Mouse (Mus musculus): ENCODE data around the gene Tmpo.

Tmpo gene

GRCm38 (mm10) chr10:91195091-91195490, 14.0 kb upstream of the Tmpo start:
- TF ChIP-seq GATA4 (IDR thresholded peaks at IDR 0.05; ENCODE audit: insufficient replicate concordance, low read length), result no peak

GRCm38 (mm10) chr10:91191851-91192250, 10.7 kb upstream of the Tmpo start:
- TF ChIP-seq GATA4 (IDR thresholded peaks at IDR 0.05; ENCODE audit: insufficient replicate concordance, low read length), result no peak

- TF ChIP-seq GATA4 (IDR thresholded peaks at IDR 0.05; ENCODE audit: insufficient replicate concordance, low read length), result no peak
These were observed 8.4 kb upstream of the Tmpo start for GRCm38 (mm10) chr10:91189476-91189875.

- TF ChIP-seq GATA4 (IDR thresholded peaks at IDR 0.05; ENCODE audit: insufficient replicate concordance, low read length), result no peak
These were observed 7.7 kb upstream of the Tmpo start for GRCm38 (mm10) chr10:91188684-91189287.

GRCm38 (mm10) chr10:91187872-91188271, 6.8 kb upstream of the Tmpo start:
- TF ChIP-seq GATA4 (IDR thresholded peaks at IDR 0.05; ENCODE audit: insufficient replicate concordance, low read length), result no peak

GRCm38 (mm10) chr10:91187349-91187748, 6.2 kb upstream of the Tmpo start:
- no peak for TF ChIP-seq GATA4 (IDR thresholded peaks at IDR 0.05; ENCODE audit: insufficient replicate concordance, low read length)

GRCm38 (mm10) chr10:91185721-91186120, 4.6 kb upstream of the Tmpo start:
- TF ChIP-seq GATA4 (IDR thresholded peaks at IDR 0.05; ENCODE audit: insufficient replicate concordance, low read length), result no peak

- TF ChIP-seq GATA4 (IDR thresholded peaks at IDR 0.05; ENCODE audit: insufficient replicate concordance, low read length), result no peak
These were observed 2.2 kb upstream of the Tmpo start for GRCm38 (mm10) chr10:91183316-91183715.

- TF ChIP-seq GATA4 (IDR thresholded peaks at IDR 0.05; ENCODE audit: insufficient replicate concordance, low read length), result no peak
These were observed 1.3 kb upstream of the Tmpo start for GRCm38 (mm10) chr10:91182291-91182990.

GRCm38 (mm10) chr10:91181461-91182288, 560 bp upstream of the Tmpo start:
- TF ChIP-seq GATA4 (IDR thresholded peaks at IDR 0.05; ENCODE audit: insufficient replicate concordance, low read length), result peak; percentile 84; the same call in 1 of the 2 replicates

GRCm38 (mm10) chr10:91180301-91180700, 814 bp downstream of the Tmpo start:
- no peak for TF ChIP-seq GATA4 (IDR thresholded peaks at IDR 0.05; ENCODE audit: insufficient replicate concordance, low read length)

- no peak for TF ChIP-seq GATA4 (IDR thresholded peaks at IDR 0.05; ENCODE audit: insufficient replicate concordance, low read length)
These were observed 1.3 kb downstream of the Tmpo start for GRCm38 (mm10) chr10:91179834-91180233.

GRCm38 (mm10) chr10:91177201-91177600, 3.9 kb downstream of the Tmpo start:
- TF ChIP-seq GATA4 (IDR thresholded peaks at IDR 0.05; ENCODE audit: insufficient replicate concordance, low read length), result no peak

GRCm38 (mm10) chr10:91172329-91173100, 8.6 kb downstream of the Tmpo start:
- no peak for TF ChIP-seq GATA4 (IDR thresholded peaks at IDR 0.05; ENCODE audit: insufficient replicate concordance, low read length)
